Mouse (Mus musculus) hindbrain, embryonic 16.5 days (tissue): ENCODE data around the gene Gm10118. TPM values are rescaled to one million over a fixed set of nuclear protein-coding genes. Genes with fewer than 3 reads are reported as not detected.

Experiments
- ATAC-seq: fragments of 200-750 bp; cut with Nextera tagmentation; 2 replicates; pipeline ENCODE4 v1.8.0; 2017; ENCODE audit warnings: moderate TSS enrichment, moderate library complexity
- H3K27ac ChIP-seq: fragments of 300-500 bp; sonication (generic); 2 replicates; pipeline ENCODE4 v1.5.1; 2014; ENCODE audit warnings: low read depth, mild to moderate bottlenecking, control low read depth, low read length, moderate library complexity
- H3K27me3 ChIP-seq: fragments of 300-500 bp; sonication (generic); replicated peaks from 2 replicates; pipeline ENCODE4 v1.6.1; 2014; ENCODE audit warnings: low read length; ENCODE audit not compliant: control insufficient read depth, insufficient read depth
- H3K36me3 ChIP-seq: fragments of 300-500 bp; sonication (generic); 2 replicates; pipeline ENCODE4 v1.6.1; 2014; ENCODE audit warnings: mild to moderate bottlenecking, low read length, moderate library complexity, mixed read lengths; ENCODE audit not compliant: control insufficient read depth, insufficient read depth
- H3K4me1 ChIP-seq: fragments of 300-500 bp; sonication (generic); 2 replicates; pipeline ENCODE4 v1.6.1; 2014; ENCODE audit warnings: low read depth, low read length; ENCODE audit not compliant: control insufficient read depth, insufficient read depth
- H3K4me2 ChIP-seq: fragments of 300-500 bp; sonication (generic); 2 replicates; pipeline ENCODE4 v1.6.1; 2014; ENCODE audit warnings: mild to moderate bottlenecking, low read length, control low read depth, moderate library complexity
- H3K4me3 ChIP-seq: fragments of 300-500 bp; sonication (generic); 2 replicates; pipeline ENCODE4 v1.5.1; 2014; ENCODE audit warnings: mild to moderate bottlenecking, low read length, control low read depth, moderate library complexity
- H3K9ac ChIP-seq: fragments of 300-500 bp; sonication (generic); 2 replicates; pipeline ENCODE4 v1.6.1; 2014; ENCODE audit warnings: low read depth, mild to moderate bottlenecking, control low read depth, low read length, moderate library complexity
- H3K9me3 ChIP-seq: fragments of 300-500 bp; sonication (generic); 2 replicates; pipeline ENCODE4 v1.6.1; 2014; ENCODE audit warnings: mild to moderate bottlenecking, low read length, moderate library complexity; ENCODE audit not compliant: control insufficient read depth
- WGBS: fragments of 180-500 bp; shearing (Covaris S2); extraction: QIAGEN DNeasy Blood & Tissue Kit; methylation state at CpG from one replicate; pipeline ENCODE4 v1.1.7; 2014; 5-methylcytosine and 5-hydroxymethylcytosine counted together
- polyA plus RNA-seq: library from polyadenylated mRNA; unstranded; fragments of >200 nt; fragmentation: Nextera tagmentation; extraction: Ambion mirVana; gene quantifications from 2 replicates; pipeline ENCODE4 v1.2.1, GENCODE M21; 2015

The Gm10118 gene
- polyA plus RNA-seq, 1 experiment from 2014 or later = 1.6 TPM

- H3K9me3 ChIP-seq = no peaks in the 10 kb centered on the region
- no peaks in the 10 kb centered on the region for H3K4me1 ChIP-seq
- H3K27me3 ChIP-seq = no peaks in the 10 kb centered on the region
- H3K4me2 ChIP-seq = no peak overlapping the region
- H3K4me3 ChIP-seq = no peak overlapping the region
- H3K9ac ChIP-seq = no peak overlapping the region
- no peaks in the 10 kb centered on the region for H3K36me3 ChIP-seq
- ATAC-seq = no peak
- H3K27ac ChIP-seq = no peak overlapping the region
Measured at GRCm38 (mm10) chr10:63899891-63900290, 27.3 kb downstream of the Gm10118 start.

GRCm38 (mm10) chr10:63894612-63895011 lies 32.6 kb downstream of the Gm10118 start:
- 96% methylated on average over 5 of the region's 5 CpGs for WGBS
- no peaks in the 10 kb centered on the region for H3K36me3 ChIP-seq

GRCm38 (mm10) chr10:63886449-63887088 lies 40.7 kb downstream of the Gm10118 start:
- no peak overlapping the region for H3K4me2 ChIP-seq
- H3K36me3 ChIP-seq = no peaks in the 10 kb centered on the region
- ATAC-seq = no peak
- no peaks in the 10 kb centered on the region for H3K4me1 ChIP-seq
- H3K9me3 ChIP-seq = no peaks in the 10 kb centered on the region; the same call in 1 of the 2 replicates
- H3K9ac ChIP-seq = no peak overlapping the region
- no peak overlapping the region for H3K27ac ChIP-seq
- WGBS = 81% methylated on average over 23 of the region's 23 CpGs
- H3K27me3 ChIP-seq = no peaks in the 10 kb centered on the region
- H3K4me3 ChIP-seq = no peak overlapping the region

More at GRCm38 (mm10) chr10:63894612-63895011, 32.6 kb downstream of the Gm10118 start:
- no peak overlapping the region for H3K9ac ChIP-seq
- H3K27ac ChIP-seq = no peak overlapping the region
- no peak for ATAC-seq
- H3K4me3 ChIP-seq = no peak overlapping the region
- no peaks in the 10 kb centered on the region for H3K9me3 ChIP-seq
- no peaks in the 10 kb centered on the region for H3K27me3 ChIP-seq
- H3K4me2 ChIP-seq = no peak overlapping the region
- no peaks in the 10 kb centered on the region for H3K4me1 ChIP-seq

GRCm38 (mm10) chr10:63880462-63880903 lies 46.8 kb downstream of the Gm10118 start:
- H3K4me2 ChIP-seq = no peak overlapping the region
- WGBS = 57% methylated on average over 5 of the region's 5 CpGs
- no peaks in the 10 kb centered on the region for H3K9me3 ChIP-seq
- ATAC-seq = no peak
- no peak overlapping the region for H3K27ac ChIP-seq
- no peak overlapping the region for H3K9ac ChIP-seq
- no peak overlapping the region for H3K4me3 ChIP-seq
- no peaks in the 10 kb centered on the region for H3K4me1 ChIP-seq
- H3K27me3 ChIP-seq = no peaks in the 10 kb centered on the region
- no peaks in the 10 kb centered on the region for H3K36me3 ChIP-seq

Other genes with a start within 250 kb of the Gm10118 start
- 41.3 and 45.7 TPM in 2 replicates for gene Lrrtm3, start 162.8 kb upstream of the Gm10118 start, polyA plus RNA-seq